27 mouse cellular contexts compared by ENCODE assay signal in genomic region chr14:47926416-47926815, GRCm38 (mm10).
"Had no signal": no experiment of that assay in that cellular context is flagged by ENCODE, and none has a peak within 500 bp of the region (broad histone marks: within the 10 kb centered on the region; RNA-seq: fewer than 3 reads in every experiment).

No protein-coding gene starts in this region.

- H3K27me3 ChIP-seq: embryonic facial prominence, embryonic 12.5 days; embryonic facial prominence, embryonic 13.5 days; embryonic facial prominence, embryonic 15.5 days; forebrain, embryonic 12.5 days; forebrain, embryonic 13.5 days; forebrain, embryonic 15.5 days had no signal

- ATAC-seq: forebrain, embryonic 13.5 days; forebrain, embryonic 14.5 days had no signal

- H3K9me3 ChIP-seq: embryonic facial prominence, embryonic 10.5 days; embryonic facial prominence, embryonic 12.5 days; embryonic facial prominence, embryonic 13.5 days; embryonic facial prominence, embryonic 15.5 days; forebrain, embryonic 10.5 days; forebrain, embryonic 12.5 days; forebrain, embryonic 13.5 days; forebrain, embryonic 15.5 days had no signal

- DNase-seq: cerebellum, adult 2 months; cerebellum, adult 8-10 months; cerebellum, adult 9-10 months; cerebellum, adult 9-11 months; cerebellum, postnatal 10 days; cerebellum, postnatal 14 days; cerebellum, postnatal 25 days; cerebellum, postnatal 36 days; embryo, embryonic 11 days; forebrain, postnatal 0 days; gastrocnemius, adult 2 months; gastrocnemius, postnatal 10 days; gastrocnemius, postnatal 14 days; gastrocnemius, postnatal 25 days; gastrocnemius, postnatal 36 days; heart, adult 18-20 months; heart, adult 2 months had no signal

- H3K9ac ChIP-seq: embryonic facial prominence, embryonic 12.5 days; embryonic facial prominence, embryonic 13.5 days; embryonic facial prominence, embryonic 15.5 days; forebrain, embryonic 12.5 days; forebrain, embryonic 13.5 days; forebrain, embryonic 15.5 days; forebrain, postnatal 0 days had no signal

- H3K4me3 ChIP-seq: embryonic facial prominence, embryonic 10.5 days; embryonic facial prominence, embryonic 12.5 days; embryonic facial prominence, embryonic 13.5 days; embryonic facial prominence, embryonic 15.5 days; erythroblast, embryonic 14.5 days; forebrain, embryonic 10.5 days; forebrain, embryonic 12.5 days; forebrain, embryonic 13.5 days; forebrain, embryonic 15.5 days; gastrocnemius, adult 2 months; heart, adult 2 months had no signal

- H3K4me1 ChIP-seq: embryonic facial prominence, embryonic 12.5 days; embryonic facial prominence, embryonic 13.5 days; embryonic facial prominence, embryonic 15.5 days; forebrain, embryonic 15.5 days had no signal

- H3K27ac ChIP-seq: embryonic facial prominence, embryonic 10.5 days; embryonic facial prominence, embryonic 12.5 days; embryonic facial prominence, embryonic 13.5 days; embryonic facial prominence, embryonic 15.5 days; forebrain, embryonic 10.5 days; forebrain, embryonic 12.5 days; forebrain, embryonic 13.5 days; forebrain, embryonic 15.5 days; gastrocnemius, adult 2 months; heart, adult 2 months had no signal

- H3K36me3 ChIP-seq: embryonic facial prominence, embryonic 10.5 days; embryonic facial prominence, embryonic 12.5 days; embryonic facial prominence, embryonic 13.5 days; embryonic facial prominence, embryonic 15.5 days; forebrain, embryonic 10.5 days; forebrain, embryonic 12.5 days; forebrain, embryonic 15.5 days had no signal

- H3K4me2 ChIP-seq: embryonic facial prominence, embryonic 12.5 days; embryonic facial prominence, embryonic 13.5 days; embryonic facial prominence, embryonic 15.5 days; forebrain, embryonic 12.5 days; forebrain, embryonic 13.5 days; forebrain, embryonic 15.5 days had no signal
